Mouse (Mus musculus) retina, embryonic 14.5 days (tissue): ENCODE results near the gene Hist1h4n.
"Not testable (repeated sequence)": the region's sequence is repeated elsewhere in the genome, so short reads cannot be mapped to it uniquely, and the experiment has no call there.

Experiments
- DNase-seq: peaks from one replicate; pipeline ENCODE4 v3.0.0-alpha.2; 2015; ENCODE audit warnings: low spot score

Gene Hist1h4n

GRCm38 (mm10) chr13:21831418-21832394 lies at the start of gene Hist1h4n:
TSS of gene Hist1h4n (minus strand) at chr13:21832196.
- DNase-seq = not testable (repeated sequence)

- DNase-seq = no peak
These were observed 48.7 kb upstream of the Hist1h4n start for GRCm38 (mm10) chr13:21880735-21881134.

GRCm38 (mm10) chr13:21865503-21865902 lies 33.5 kb upstream of the Hist1h4n start:
- DNase-seq = not testable (repeated sequence)

- DNase-seq = peak; percentile 36
These were observed 29.6 kb upstream of the Hist1h4n start for GRCm38 (mm10) chr13:21861608-21862007.

GRCm38 (mm10) chr13:21855698-21856162 lies 23.7 kb upstream of the Hist1h4n start:
- DNase-seq = peak; percentile 83

GRCm38 (mm10) chr13:21855146-21855545 lies 23.1 kb upstream of the Hist1h4n start:
- DNase-seq = peak; percentile 83

- DNase-seq = no peak
These were observed 20.4 kb upstream of the Hist1h4n start for GRCm38 (mm10) chr13:21852215-21852945.

- not testable (repeated sequence) for DNase-seq
These were observed 18.7 kb upstream of the Hist1h4n start for GRCm38 (mm10) chr13:21850696-21851095.

- DNase-seq = no peak
These were observed 15.9 kb upstream of the Hist1h4n start for GRCm38 (mm10) chr13:21847883-21848282.

- DNase-seq = not testable (repeated sequence)
These were observed 14.4 kb upstream of the Hist1h4n start for GRCm38 (mm10) chr13:21846356-21846755.

GRCm38 (mm10) chr13:21840508-21840907 lies 8.5 kb upstream of the Hist1h4n start:
- DNase-seq = not testable (repeated sequence)

- DNase-seq = not testable (repeated sequence)
These were observed 1.5 kb upstream of the Hist1h4n start, which contains the start of the genes Hist1h2ap and Hist1h2br for GRCm38 (mm10) chr13:21833461-21833860. TSS of gene Hist1h2ap (minus strand) at chr13:21833507. TSS of gene Hist1h2br (plus strand) at chr13:21833743.

- no peak for DNase-seq
These were observed 1.7 kb downstream of the Hist1h4n start for GRCm38 (mm10) chr13:21830344-21830743.

- DNase-seq = no peak
These were observed 3.5 kb downstream of the Hist1h4n start for GRCm38 (mm10) chr13:21828511-21828910.

GRCm38 (mm10) chr13:21820082-21820890 lies 11.7 kb downstream of the Hist1h4n start:
- not testable (repeated sequence) for DNase-seq

GRCm38 (mm10) chr13:21812092-21812491 lies 19.9 kb downstream of the Hist1h4n start:
- DNase-seq = not testable (repeated sequence)

- not testable (repeated sequence) for DNase-seq
These were observed 20.5 kb downstream of the Hist1h4n start, which contains the start of gene Hist1h4m for GRCm38 (mm10) chr13:21811539-21811938. TSS of gene Hist1h4m (plus strand) at chr13:21811746.

GRCm38 (mm10) chr13:21811074-21811473 lies 20.9 kb downstream of the Hist1h4n start:
- not testable (repeated sequence) for DNase-seq

GRCm38 (mm10) chr13:21810073-21810472 lies 21.9 kb downstream of the Hist1h4n start, which contains the start of the genes Hist1h2bq and Hist1h2ao:
TSS of gene Hist1h2bq (minus strand) at chr13:21810197.
TSS of gene Hist1h2ao (plus strand) at chr13:21810465.
- not testable (repeated sequence) for DNase-seq

GRCm38 (mm10) chr13:21803058-21803457 lies 28.9 kb downstream of the Hist1h4n start:
- DNase-seq = not testable (repeated sequence)

- not testable (repeated sequence) for DNase-seq
These were observed 34.8 kb downstream of the Hist1h4n start for GRCm38 (mm10) chr13:21797163-21797562.
